Mouse (Mus musculus) intestine, embryonic 16.5 days (tissue): ENCODE measurements at regions not wholly inside any gene's neighbourhood (a gene's known extent, or its start where the extent isn't known, plus 50 kb on each side); places are given as distances from the start of the nearest gene placed in this dataset.
"Not testable (repeated sequence)": the region's sequence is repeated elsewhere in the genome, so short reads cannot be mapped to it uniquely, and the experiment has no call there.

Source experiments
- ATAC-seq: fragments of 200-750 bp; cut with Nextera tagmentation; 2 replicates; pipeline ENCODE4 v1.8.0; 2017; ENCODE audit warnings: moderate TSS enrichment, moderate library complexity
- H3K27ac ChIP-seq: fragments of 300-500 bp; sonication (generic); 2 replicates; pipeline ENCODE4 v1.5.1; 2014; ENCODE audit warnings: mild to moderate bottlenecking, low read length
- H3K27me3 ChIP-seq: fragments of 300-500 bp; sonication (generic); replicated peaks from 2 replicates; pipeline ENCODE4 v1.6.1; 2014; ENCODE audit warnings: low read length, control low read depth, mixed read lengths; ENCODE audit not compliant: control insufficient read depth, insufficient read depth
- H3K36me3 ChIP-seq: fragments of 300-500 bp; sonication (generic); 2 replicates; pipeline ENCODE4 v1.6.1; 2014; ENCODE audit warnings: low read length, control low read depth; ENCODE audit not compliant: control insufficient read depth, insufficient read depth
- H3K4me1 ChIP-seq: fragments of 300-500 bp; sonication (generic); 2 replicates; pipeline ENCODE4 v1.6.1; 2014; ENCODE audit warnings: low read length, control low read depth, mixed read lengths; ENCODE audit not compliant: control insufficient read depth, insufficient read depth
- H3K4me2 ChIP-seq: fragments of 300-500 bp; sonication (generic); 2 replicates; pipeline ENCODE4 v1.6.1; 2014; ENCODE audit warnings: low read depth, low read length, control low read depth
- H3K4me3 ChIP-seq: fragments of 300-500 bp; sonication (generic); 2 replicates; pipeline ENCODE4 v1.5.1; 2014; ENCODE audit warnings: mild to moderate bottlenecking, low read length
- H3K9ac ChIP-seq: fragments of 300-500 bp; sonication (generic); 2 replicates; pipeline ENCODE4 v1.6.1; 2014; ENCODE audit warnings: low read depth, low read length
- H3K9me3 ChIP-seq: fragments of 300-500 bp; sonication (generic); 2 replicates; pipeline ENCODE4 v1.6.1; 2016; ENCODE audit warnings: low read length, control low read depth; ENCODE audit not compliant: control insufficient read depth
- WGBS: fragments of 180-500 bp; shearing (Covaris S2); extraction: QIAGEN DNeasy Blood & Tissue Kit; methylation state at CpG from one replicate; pipeline ENCODE4 v1.1.7; 2014; 5-methylcytosine and 5-hydroxymethylcytosine counted together

DNA sequence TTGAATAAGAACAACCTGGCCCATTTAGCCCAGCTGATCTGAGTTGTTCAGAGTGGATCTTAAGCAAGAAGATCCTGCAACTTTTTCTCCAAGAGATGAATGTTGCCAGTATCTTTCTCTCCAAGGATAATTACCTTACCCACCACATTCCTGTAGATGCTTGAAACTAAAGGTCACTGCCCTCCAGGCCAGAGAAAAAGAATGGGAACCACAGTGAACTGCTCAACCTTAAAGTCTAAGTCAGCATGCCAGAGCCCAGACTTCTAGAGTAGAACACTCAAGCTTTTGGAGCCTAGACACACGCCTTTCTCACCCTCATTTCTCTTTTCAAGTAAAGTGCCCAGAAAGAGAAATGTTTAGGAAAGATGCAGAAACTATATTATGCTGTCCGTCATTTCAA is 166.5 kb upstream of the Tsc22d2 start:
- no peak overlapping the region for H3K27ac ChIP-seq
- H3K9ac ChIP-seq: no peak overlapping the region
- H3K36me3 ChIP-seq: no peaks in the 10 kb centered on the region
- WGBS: 79% methylated on average over 2 of the region's 2 CpGs
- H3K4me2 ChIP-seq: no peak overlapping the region
- no peaks in the 10 kb centered on the region for H3K4me1 ChIP-seq
- no peaks in the 10 kb centered on the region for H3K27me3 ChIP-seq
- no peak for ATAC-seq
- no peak overlapping the region for H3K4me3 ChIP-seq
- H3K9me3 ChIP-seq: no peaks in the 10 kb centered on the region

DNA sequence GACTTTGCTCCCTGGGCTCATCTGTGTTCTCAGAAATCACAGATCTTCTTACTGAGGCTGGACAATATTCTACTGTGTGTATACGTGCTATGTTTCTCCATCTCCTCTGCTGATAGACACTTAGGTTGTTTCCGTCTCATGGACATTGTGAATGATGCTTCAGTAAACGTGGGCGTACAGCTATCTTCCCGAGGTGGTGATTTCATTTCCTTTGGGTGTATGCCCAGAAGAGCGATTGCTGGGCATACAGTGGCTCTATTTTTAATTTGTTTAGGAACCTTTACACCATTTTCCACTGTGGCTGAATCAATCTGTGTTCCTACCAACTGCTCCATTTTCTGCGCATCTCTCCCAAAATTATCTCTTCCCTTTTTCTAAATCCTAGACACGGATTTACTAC is 160.6 kb upstream of the Tsc22d2 start:
- Histone ChIP-seq H3K27ac (no peak overlapping the region), H3K4me2 (no peak overlapping the region), H3K4me1 (no peaks in the 10 kb centered on the region), H3K9ac (no peak overlapping the region), H3K36me3 (no peaks in the 10 kb centered on the region), H3K27me3 (no peaks in the 10 kb centered on the region), H3K4me3 (no peak overlapping the region), H3K9me3 (no peaks in the 10 kb centered on the region)
- WGBS: 64% methylated on average over 8 of the region's 8 CpGs
- ATAC-seq: no peak

- Histone ChIP-seq H3K9me3 (no peaks in the 10 kb centered on the region), H3K4me3 (no peak overlapping the region), H3K9ac (no peak overlapping the region), H3K4me1 (no peaks in the 10 kb centered on the region), H3K27ac (no peak overlapping the region), H3K36me3 (no peaks in the 10 kb centered on the region), H3K4me2 (no peak overlapping the region), H3K27me3 (no peaks in the 10 kb centered on the region)
- ATAC-seq: no peak
- 76% methylated on average over 14 of the region's 14 CpGs for WGBS
Measured at GRCm38 (mm10) chr3:58267606-58268325, 146.7 kb upstream of the Tsc22d2 start.

DNA sequence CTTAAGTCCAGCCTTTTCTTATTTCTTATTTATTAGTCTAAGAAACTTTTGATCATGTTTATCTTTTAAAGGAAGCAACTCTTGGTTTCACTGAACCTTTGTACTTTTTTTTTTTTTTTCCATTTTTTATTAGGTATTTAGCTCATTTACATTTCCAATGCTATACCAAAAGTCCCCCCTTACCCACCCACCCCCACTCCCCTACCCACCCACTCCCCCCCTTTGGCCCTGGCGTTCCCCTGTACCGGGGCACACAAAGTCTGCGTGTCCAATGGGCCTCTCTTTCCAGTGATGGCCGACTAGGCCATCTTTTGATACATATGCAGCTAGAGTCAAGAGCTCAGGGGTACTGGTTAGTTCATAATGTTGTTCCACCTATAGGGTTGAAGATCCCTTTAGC is 143.1 kb upstream of the Tsc22d2 start:
- H3K9ac ChIP-seq, H3K4me2 ChIP-seq, ATAC-seq, H3K4me3 ChIP-seq, H3K4me1 ChIP-seq, H3K36me3 ChIP-seq, H3K9me3 ChIP-seq, H3K27me3 ChIP-seq, H3K27ac ChIP-seq: not testable (repeated sequence)
- no CpG with 5 or more reads among the region's 4 CpGs for WGBS

GRCm38 (mm10) chr3:58281291-58281690 is 133.2 kb upstream of the Tsc22d2 start:
- Histone ChIP-seq H3K36me3 (no peaks in the 10 kb centered on the region), H3K27ac (no peak overlapping the region), H3K27me3 (no peaks in the 10 kb centered on the region), H3K9ac (no peak overlapping the region), H3K4me1 (no peaks in the 10 kb centered on the region), H3K4me2 (no peak overlapping the region), H3K4me3 (no peak overlapping the region), H3K9me3 (no peaks in the 10 kb centered on the region)
- ATAC-seq: no peak
- 81% methylated on average over 6 of the region's 6 CpGs for WGBS

DNA sequence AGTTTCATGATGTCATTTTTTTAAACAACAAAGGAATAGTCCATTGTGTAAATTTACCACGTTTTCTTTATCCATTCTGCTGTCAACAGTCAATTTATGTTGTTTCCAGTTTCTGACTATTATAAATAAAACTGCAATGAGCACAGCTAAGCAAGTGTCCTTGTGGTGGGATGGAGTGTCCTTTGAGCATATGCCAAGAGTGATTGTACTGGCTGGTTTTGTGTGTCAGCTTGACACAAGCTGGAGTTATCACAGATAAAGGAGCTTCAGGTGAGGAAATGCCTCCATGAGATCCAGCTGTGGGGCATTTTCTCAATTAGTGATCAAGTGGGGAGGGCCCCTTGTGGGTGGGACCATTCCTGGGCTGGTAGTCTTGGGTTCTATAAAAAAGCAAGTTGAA is 130.1 kb upstream of the Tsc22d2 start:
- not testable (repeated sequence) for H3K4me3 ChIP-seq, ATAC-seq
- 40% methylated on average over 1 of the region's 1 CpGs for WGBS

DNA sequence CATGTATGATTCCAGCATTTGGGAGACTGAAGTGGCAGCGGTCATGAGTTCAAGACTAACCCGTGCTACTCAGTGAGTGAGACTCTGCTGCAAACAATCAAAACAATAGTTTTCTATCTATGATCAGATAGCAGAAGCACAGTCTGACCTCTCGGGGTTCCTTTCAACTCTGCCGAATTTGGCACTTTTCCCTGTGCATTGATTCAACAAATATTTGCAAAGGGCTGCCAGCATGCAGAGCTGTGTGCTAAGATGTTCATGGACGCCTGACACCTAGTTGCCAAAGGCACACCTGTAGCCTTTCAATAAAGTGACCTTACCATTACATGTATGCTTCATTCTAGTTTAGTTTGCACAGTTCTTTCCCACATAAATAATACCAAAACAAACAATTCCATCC is 118.7 kb upstream of the Tsc22d2 start:
- no peaks in the 10 kb centered on the region for H3K36me3 ChIP-seq
- H3K9me3 ChIP-seq: no peaks in the 10 kb centered on the region
- H3K27me3 ChIP-seq: no peaks in the 10 kb centered on the region
- no peak overlapping the region for H3K4me3 ChIP-seq
- H3K9ac ChIP-seq: no peak overlapping the region
- no peak for ATAC-seq
- WGBS: 58% methylated on average over 5 of the region's 5 CpGs
- H3K27ac ChIP-seq: no peak overlapping the region
- H3K4me2 ChIP-seq: no peak overlapping the region
- no peaks in the 10 kb centered on the region for H3K4me1 ChIP-seq

More for the DNA sequence above, 130.1 kb upstream of the Tsc22d2 start:
- not testable (repeated sequence) for H3K27me3 ChIP-seq, H3K27ac ChIP-seq, H3K9ac ChIP-seq, H3K4me2 ChIP-seq, H3K4me1 ChIP-seq, H3K9me3 ChIP-seq, H3K36me3 ChIP-seq

DNA sequence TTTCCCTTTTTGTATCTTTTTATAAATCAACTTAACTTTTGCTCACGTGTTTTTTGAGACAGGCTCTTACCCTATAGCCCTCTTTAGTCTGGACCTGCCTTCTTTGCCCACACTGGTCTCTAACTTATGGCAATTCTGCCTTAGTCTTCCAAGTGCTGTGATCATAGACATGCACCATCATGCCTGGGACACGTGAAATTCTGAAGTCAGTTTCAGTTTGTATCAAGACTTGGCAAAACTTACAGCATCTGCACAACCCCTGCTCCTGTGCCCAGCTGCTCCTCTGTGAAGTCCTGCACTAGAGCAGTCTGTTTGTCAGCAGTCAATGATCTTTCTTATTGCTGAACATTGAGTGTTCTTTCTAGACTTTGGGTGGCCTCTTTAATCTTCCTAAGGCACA is 114.3 kb upstream of the Tsc22d2 start:
- H3K4me1 ChIP-seq: no peaks in the 10 kb centered on the region
- H3K4me3 ChIP-seq: no peak overlapping the region
- H3K9ac ChIP-seq: no peak overlapping the region
- no peaks in the 10 kb centered on the region for H3K27me3 ChIP-seq
- no peak for ATAC-seq
- no peaks in the 10 kb centered on the region for H3K9me3 ChIP-seq
- WGBS: 72% methylated on average over 2 of the region's 2 CpGs
- no peaks in the 10 kb centered on the region for H3K36me3 ChIP-seq
- H3K27ac ChIP-seq: no peak overlapping the region
- no peak overlapping the region for H3K4me2 ChIP-seq

DNA sequence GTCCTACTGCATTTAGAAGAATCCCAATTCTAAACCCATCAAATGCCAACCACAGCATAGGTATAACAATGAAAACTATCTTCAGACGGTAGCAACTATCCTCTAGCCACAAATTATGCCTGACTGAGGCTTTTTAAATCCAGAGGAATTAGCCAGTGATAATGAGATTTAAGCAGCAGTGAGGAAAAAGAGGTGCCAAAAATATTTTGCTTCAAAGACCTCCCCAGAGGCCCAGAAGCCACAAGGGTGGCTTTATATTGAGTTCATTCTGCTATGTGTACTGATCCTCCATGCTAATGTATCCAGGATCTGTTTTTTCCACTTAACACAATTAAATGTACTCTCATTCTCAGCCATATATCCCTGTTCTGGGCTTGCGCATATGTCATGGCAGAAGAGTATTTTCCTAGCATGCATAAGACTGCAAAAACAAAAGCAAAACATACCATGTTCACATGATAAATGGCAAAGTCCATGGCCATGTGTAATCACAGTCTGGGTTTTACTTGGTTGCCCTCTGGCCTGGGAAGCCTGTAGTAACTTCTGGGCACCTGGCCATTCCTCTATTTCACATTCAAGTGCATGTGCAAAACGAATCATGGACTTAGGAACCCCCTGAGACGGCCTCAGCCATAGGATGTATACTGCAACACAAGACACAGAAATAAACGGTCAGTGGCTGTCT is 113.6 kb upstream of the Tsc22d2 start:
- peak; percentile 31; the same call in 1 of the 2 replicates for ATAC-seq

More for the DNA sequence above, 113.6 kb upstream of the Tsc22d2 start:
- Histone ChIP-seq H3K27ac (no peak overlapping the region), H3K9me3 (no peaks in the 10 kb centered on the region), H3K4me2 (no peak overlapping the region), H3K4me3 (no peak overlapping the region), H3K9ac (no peak overlapping the region), H3K27me3 (no peaks in the 10 kb centered on the region), H3K4me1 (no peaks in the 10 kb centered on the region), H3K36me3 (no peaks in the 10 kb centered on the region)
- WGBS: 72% methylated on average over 5 of the region's 5 CpGs
